Mouse (Mus musculus) stomach, embryonic 16.5 days (tissue): ENCODE measurements at regions not wholly inside any gene's neighbourhood (a gene's known extent, or its start where the extent isn't known, plus 50 kb on each side); places are given as distances from the start of the nearest gene placed in this dataset.

ENCODE experiments used
- ATAC-seq: fragments of 200-750 bp; cut with Nextera tagmentation; 2 replicates; pipeline ENCODE4 v1.8.0; 2017; ENCODE audit warnings: moderate number of reproducible peaks, moderate TSS enrichment; ENCODE audit not compliant: insufficient read depth, low FRiP score
- H3K27ac ChIP-seq: fragments of 300-500 bp; sonication (generic); 2 replicates; pipeline ENCODE4 v1.5.1; 2014; ENCODE audit warnings: low read length
- H3K27me3 ChIP-seq: fragments of 300-500 bp; sonication (generic); 2 replicates; pipeline ENCODE4 v1.6.1; 2014; ENCODE audit warnings: low read length, control low read depth, mixed read lengths; ENCODE audit not compliant: control insufficient read depth, insufficient read depth
- H3K36me3 ChIP-seq: fragments of 300-500 bp; sonication (generic); 2 replicates; pipeline ENCODE4 v1.6.1; 2014; ENCODE audit warnings: low read length; ENCODE audit not compliant: control insufficient read depth, insufficient read depth
- H3K4me1 ChIP-seq: fragments of 300-500 bp; sonication (generic); 2 replicates; pipeline ENCODE4 v1.6.1; 2014; ENCODE audit warnings: low read length, control low read depth, mixed read lengths; ENCODE audit not compliant: control insufficient read depth, insufficient read depth
- H3K4me2 ChIP-seq: fragments of 300-500 bp; sonication (generic); 2 replicates; pipeline ENCODE4 v1.6.1; 2014; ENCODE audit warnings: low read depth, low read length, mixed read lengths
- H3K4me3 ChIP-seq: fragments of 300-500 bp; sonication (generic); replicated peaks from 2 replicates; pipeline ENCODE4 v1.5.1; 2014; ENCODE audit warnings: mild to moderate bottlenecking, low read length
- H3K9ac ChIP-seq: fragments of 300-500 bp; sonication (generic); 2 replicates; pipeline ENCODE4 v1.6.1; 2014; ENCODE audit warnings: low read length
- H3K9me3 ChIP-seq: fragments of 300-500 bp; sonication (generic); replicated peaks from 2 replicates; pipeline ENCODE4 v1.6.1; 2016; ENCODE audit warnings: low read length, control low read depth; ENCODE audit not compliant: control insufficient read depth
- WGBS: fragments of 180-500 bp; shearing (Covaris S2); extraction: QIAGEN DNeasy Blood & Tissue Kit; methylation state at CpG from one replicate; pipeline ENCODE4 v1.1.7; 2014; 5-methylcytosine and 5-hydroxymethylcytosine counted together

DNA sequence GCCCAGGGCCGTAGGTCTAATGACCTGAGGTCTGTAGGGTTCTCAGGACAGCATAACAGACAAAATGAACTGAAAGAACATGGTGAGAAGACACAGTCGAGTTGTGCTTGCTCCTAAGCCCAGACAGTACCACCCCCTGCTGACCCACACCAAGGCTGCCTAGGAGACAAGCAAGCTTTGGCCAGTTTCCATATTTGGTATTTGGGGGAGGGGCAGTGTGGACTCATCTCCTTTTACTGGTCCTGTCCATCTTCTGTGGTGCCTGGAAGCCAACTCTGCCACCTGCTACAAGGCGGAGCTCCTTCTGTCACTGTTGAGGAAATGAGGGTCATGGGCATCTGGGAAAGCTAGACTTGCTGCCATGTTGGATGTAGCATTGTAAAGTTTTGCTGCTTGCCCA is 68.9 kb downstream of the Tex29 start:
- Histone ChIP-seq H3K4me1 (no peaks in the 10 kb centered on the region), H3K4me3 (no peak overlapping the region), H3K36me3 (no peaks in the 10 kb centered on the region), H3K4me2 (no peak overlapping the region), H3K27me3 (no peaks in the 10 kb centered on the region), H3K9ac (no peak overlapping the region), H3K9me3 (no peaks in the 10 kb centered on the region), H3K27ac (no peak overlapping the region)
- WGBS, result 65% methylated on average over 3 of the region's 3 CpGs
- peak; percentile 42; the same call in 1 of the 2 replicates for ATAC-seq

DNA sequence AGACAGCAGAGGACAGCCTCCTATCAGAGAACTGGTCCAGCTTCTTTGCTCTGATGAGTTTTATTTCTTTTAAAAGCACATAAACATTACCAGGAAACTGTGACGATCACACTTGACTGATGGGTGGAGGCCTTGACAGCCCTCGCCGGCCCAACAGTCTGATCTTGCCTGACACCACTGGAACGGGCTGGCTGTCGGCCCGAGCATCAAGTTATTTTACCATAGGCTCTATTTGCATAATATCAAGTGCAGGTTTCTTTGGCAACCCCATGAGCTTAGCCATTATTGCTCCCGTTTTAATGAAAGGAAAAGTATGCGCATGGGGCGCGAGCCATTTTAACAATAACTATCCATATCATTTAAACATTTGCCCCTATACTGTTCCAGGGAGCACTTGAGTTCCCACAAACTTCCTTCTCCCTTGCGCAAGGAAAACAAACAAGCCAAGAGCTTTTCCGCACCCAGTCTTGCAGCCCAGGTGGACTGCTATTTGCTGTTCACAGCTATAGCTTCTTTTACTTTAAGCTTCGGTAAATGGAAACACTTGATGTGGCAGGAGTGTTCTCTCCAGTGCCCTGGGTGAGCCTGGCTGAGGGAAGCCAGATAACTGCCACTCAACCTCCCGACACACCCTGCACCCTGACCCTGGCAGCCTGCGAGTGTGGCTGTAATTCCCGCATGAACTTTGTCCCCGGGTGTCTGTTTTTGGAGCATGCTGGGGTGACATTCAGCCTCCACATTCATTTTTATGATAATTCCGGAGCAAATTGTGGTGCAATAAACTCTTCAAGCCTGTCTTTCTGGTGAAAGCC is 71.6 kb downstream of the Tex29 start:
- ATAC-seq, result no peak
- Histone ChIP-seq H3K27me3 (no peaks in the 10 kb centered on the region), H3K9ac (no peak overlapping the region), H3K27ac (no peak overlapping the region), H3K9me3 (no peaks in the 10 kb centered on the region), H3K4me2 (no peak overlapping the region), H3K4me3 (no peak overlapping the region), H3K4me1 (peaks cover 6% of the 10 kb centered on the region; the same call in 1 of the 2 replicates), H3K36me3 (no peaks in the 10 kb centered on the region)
- 59% methylated on average over 18 of the region's 18 CpGs for WGBS

DNA sequence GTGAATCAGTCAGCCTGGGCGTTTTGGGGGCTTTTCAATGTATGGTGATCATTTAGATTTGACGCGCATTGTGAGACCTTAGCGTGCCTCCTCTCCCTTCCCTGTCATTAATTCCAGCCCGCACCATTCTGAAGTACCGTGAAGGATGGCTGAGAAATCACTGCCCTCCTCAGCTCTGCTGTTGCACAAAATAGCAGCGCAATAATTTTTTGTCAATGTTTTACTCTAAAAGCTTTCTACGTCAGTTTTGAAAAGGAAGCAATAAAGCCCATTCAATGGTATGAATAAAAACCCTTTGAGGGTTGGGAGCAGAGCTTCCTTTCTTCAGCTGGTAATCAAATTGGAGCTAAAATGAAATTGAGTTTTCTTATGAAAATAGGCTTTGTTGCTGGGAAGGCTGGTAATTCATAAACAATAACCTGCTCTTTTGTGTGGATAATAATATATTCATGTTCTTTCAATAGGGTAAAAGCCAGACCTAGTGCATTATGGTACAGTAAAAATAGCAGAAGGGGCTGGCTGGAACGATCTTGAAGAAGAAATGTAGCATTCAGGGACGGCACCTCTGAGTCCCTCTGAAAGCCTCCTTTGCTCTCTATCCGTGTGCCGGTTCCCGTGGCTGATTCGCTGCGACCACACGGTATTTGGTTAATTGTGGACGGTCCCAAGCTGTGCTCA is 72.3 kb downstream of the Tex29 start:
- H3K4me1 ChIP-seq, result peaks cover 6% of the 10 kb centered on the region; the same call in 1 of the 2 replicates
- H3K9me3 ChIP-seq, result no peaks in the 10 kb centered on the region

GRCm38 (mm10) chr8:11913129-11913900 is 73.0 kb downstream of the Tex29 start:
- Histone ChIP-seq H3K9me3 (no peaks in the 10 kb centered on the region), H3K27ac (no peak overlapping the region), H3K4me3 (no peak overlapping the region), H3K9ac (no peak overlapping the region), H3K27me3 (no peaks in the 10 kb centered on the region), H3K4me2 (no peak overlapping the region), H3K36me3 (no peaks in the 10 kb centered on the region), H3K4me1 (peaks cover 6% of the 10 kb centered on the region; the same call in 1 of the 2 replicates)
- ATAC-seq, result no peak
- WGBS, result 68% methylated on average over 12 of the region's 12 CpGs

More for the DNA sequence above, 72.3 kb downstream of the Tex29 start:
- Histone ChIP-seq H3K4me2 (no peak overlapping the region), H3K27me3 (no peaks in the 10 kb centered on the region), H3K9ac (no peak overlapping the region), H3K36me3 (no peaks in the 10 kb centered on the region), H3K4me3 (no peak overlapping the region), H3K27ac (no peak overlapping the region)
- 69% methylated on average over 17 of the region's 17 CpGs for WGBS
- no peak for ATAC-seq

DNA sequence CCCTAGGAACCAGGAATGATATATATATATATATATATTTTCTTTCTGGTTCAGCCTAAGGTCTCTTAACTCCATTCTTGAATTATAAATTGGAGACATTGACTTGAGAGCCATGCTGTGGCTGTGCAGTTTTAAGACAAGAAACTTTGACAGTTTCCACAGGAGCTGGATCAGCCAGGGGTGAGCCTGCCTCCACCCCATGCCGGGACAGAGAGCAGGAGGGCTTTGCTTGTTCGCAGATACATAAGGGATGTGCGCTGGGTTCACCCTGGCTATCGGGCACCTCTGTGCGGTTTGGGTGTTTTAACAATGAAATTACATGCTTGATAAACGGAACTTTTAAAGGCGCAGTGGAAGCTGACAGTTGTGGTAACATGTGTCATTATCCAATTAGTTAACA is 73.9 kb downstream of the Tex29 start:
- H3K4me3 ChIP-seq, result peak overlapping the region; percentile 22; the same call in 1 of the 2 replicates
- no peaks in the 10 kb centered on the region for H3K9me3 ChIP-seq
- WGBS, result 60% methylated on average over 7 of the region's 7 CpGs
- H3K36me3 ChIP-seq, result no peaks in the 10 kb centered on the region
- ATAC-seq, result no peak
- H3K4me1 ChIP-seq, result peaks cover 6% of the 10 kb centered on the region; the same call in 1 of the 2 replicates
- H3K4me2 ChIP-seq, result no peak overlapping the region
- no peak overlapping the region for H3K27ac ChIP-seq
- no peaks in the 10 kb centered on the region for H3K27me3 ChIP-seq
- H3K9ac ChIP-seq, result 0 out of 2 replicates have a peak overlapping the region, but pooled peaks have one; percentile 16

GRCm38 (mm10) chr8:11914681-11915474 is 74.6 kb downstream of the Tex29 start:
- H3K9ac ChIP-seq, result peak overlapping the region; percentile 49; the same call in 1 of the 2 replicates
- H3K4me3 ChIP-seq, result peak overlapping the region; percentile 22
- no peaks in the 10 kb centered on the region for H3K27me3 ChIP-seq
- peak overlapping the region; percentile 84 for H3K27ac ChIP-seq
- H3K9me3 ChIP-seq, result no peaks in the 10 kb centered on the region
- 38% methylated on average over 19 of the region's 19 CpGs for WGBS
- peak; percentile 84; the same call in 1 of the 2 replicates for ATAC-seq
- H3K36me3 ChIP-seq, result no peaks in the 10 kb centered on the region
- H3K4me2 ChIP-seq, result peak overlapping the region; percentile 48
- peaks cover 6% of the 10 kb centered on the region; the same call in 1 of the 2 replicates for H3K4me1 ChIP-seq

GRCm38 (mm10) chr8:11915721-11916120 is 75.4 kb downstream of the Tex29 start:
- Histone ChIP-seq H3K9me3 (no peaks in the 10 kb centered on the region), H3K27ac (peak overlapping the region; percentile 84), H3K4me3 (no peak overlapping the region), H3K27me3 (no peaks in the 10 kb centered on the region), H3K4me1 (peaks cover 6% of the 10 kb centered on the region; the same call in 1 of the 2 replicates), H3K4me2 (no peak overlapping the region), H3K36me3 (no peaks in the 10 kb centered on the region), H3K9ac (no peak overlapping the region)
- no peak for ATAC-seq
- 89% methylated on average over 11 of the region's 11 CpGs for WGBS

DNA sequence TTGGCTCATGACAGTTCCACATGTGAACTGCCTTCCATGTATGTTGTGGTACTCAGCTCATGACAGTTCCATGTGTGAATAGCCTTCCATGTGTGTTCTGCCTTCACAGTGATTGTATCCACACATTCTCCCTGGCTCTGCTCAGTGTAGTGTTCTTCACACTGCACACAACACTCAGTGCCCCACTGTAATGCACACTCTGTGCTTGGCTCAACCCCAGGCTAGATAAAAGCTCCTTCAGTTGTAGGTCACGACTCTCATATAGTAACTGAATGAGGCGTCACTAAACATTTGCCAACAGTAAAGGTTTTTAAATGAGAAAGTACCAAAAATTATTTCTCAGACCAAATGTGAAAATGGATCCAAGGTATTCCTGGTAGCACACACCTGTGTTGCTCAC is 79.6 kb downstream of the Tex29 start:
- no peak for ATAC-seq
- Histone ChIP-seq H3K36me3 (no peaks in the 10 kb centered on the region), H3K27ac (no peak overlapping the region), H3K9me3 (0 out of 2 replicates have a peak, but pooled peaks cover 3% of the 10 kb centered on the region), H3K4me2 (no peak overlapping the region), H3K4me1 (peaks cover 6% of the 10 kb centered on the region; the same call in 1 of the 2 replicates), H3K9ac (no peak overlapping the region), H3K4me3 (no peak overlapping the region), H3K27me3 (no peaks in the 10 kb centered on the region)
- 82% methylated on average over 2 of the region's 2 CpGs for WGBS
